Mouse (Mus musculus) hindbrain, embryonic 14.5 days (tissue): Measurements from ENCODE around the gene Lzts2. TPM values are rescaled to one million over a fixed set of nuclear protein-coding genes. Genes with fewer than 3 reads are reported as not detected.
A peak's percentile ranks its signal among the peaks of the same experiment; 100 is the strongest.

Source experiments
- ATAC-seq: fragments of 200-750 bp; cut with Nextera tagmentation; 2 replicates; pipeline ENCODE4 v1.8.0; 2017; ENCODE audit warnings: moderate number of reproducible peaks, mild to moderate bottlenecking, moderate TSS enrichment, moderate library complexity; ENCODE audit not compliant: low FRiP score
- DNase-seq: peaks from one replicate; pipeline ENCODE4 v3.0.0-alpha.2; 2015; ENCODE audit warnings: low spot score
- H3K27ac ChIP-seq: fragments of 300-500 bp; sonication (generic); 2 replicates; pipeline ENCODE4 v1.5.1; 2014; ENCODE audit warnings: mild to moderate bottlenecking, moderate library complexity
- H3K27me3 ChIP-seq: fragments of 300-500 bp; sonication (generic); 2 replicates; pipeline ENCODE4 v1.6.1; 2014; ENCODE audit warnings: mild to moderate bottlenecking, low read length, mixed read lengths; ENCODE audit not compliant: control insufficient read depth, insufficient read depth
- H3K36me3 ChIP-seq: fragments of 300-500 bp; sonication (generic); replicated peaks from 2 replicates; pipeline ENCODE4 v1.6.1; 2014; ENCODE audit not compliant: control insufficient read depth, insufficient read depth
- H3K4me1 ChIP-seq: fragments of 300-500 bp; sonication (generic); replicated peaks from 2 replicates; pipeline ENCODE4 v1.6.1; 2014; ENCODE audit warnings: antibody characterized with exemption, low read length, mixed read lengths; ENCODE audit not compliant: control insufficient read depth, insufficient read depth
- H3K4me2 ChIP-seq: fragments of 300-500 bp; sonication (generic); replicated peaks from 2 replicates; pipeline ENCODE4 v1.6.1; 2014; ENCODE audit warnings: mild to moderate bottlenecking, moderate library complexity
- H3K4me3 ChIP-seq: fragments of 300-500 bp; sonication (generic); replicated peaks from 2 replicates; pipeline ENCODE4 v1.5.1; 2014; ENCODE audit warnings: mild to moderate bottlenecking, low read length
- H3K9ac ChIP-seq: fragments of 300-500 bp; sonication (generic); 2 replicates; pipeline ENCODE4 v1.6.1; 2014
- H3K9me3 ChIP-seq: fragments of 300-500 bp; sonication (generic); 2 replicates; pipeline ENCODE4 v1.6.1; 2016; ENCODE audit warnings: low read length; ENCODE audit not compliant: control insufficient read depth
- WGBS: fragments of 180-500 bp; shearing (Covaris S2); extraction: QIAGEN DNeasy Blood & Tissue Kit; methylation state at CpG from one replicate; pipeline ENCODE4 v1.1.7; 2014; 5-methylcytosine and 5-hydroxymethylcytosine counted together
- polyA plus RNA-seq: library from polyadenylated mRNA; unstranded; fragments of >200 nt; fragmentation: Nextera tagmentation; extraction: Ambion mirVana; gene quantifications from 2 replicates; pipeline ENCODE4 v1.2.1, GENCODE M21; 2014

Lzts2 gene
- polyA plus RNA-seq, 1 experiment from 2014 or later = 18.8 TPM

DNA sequence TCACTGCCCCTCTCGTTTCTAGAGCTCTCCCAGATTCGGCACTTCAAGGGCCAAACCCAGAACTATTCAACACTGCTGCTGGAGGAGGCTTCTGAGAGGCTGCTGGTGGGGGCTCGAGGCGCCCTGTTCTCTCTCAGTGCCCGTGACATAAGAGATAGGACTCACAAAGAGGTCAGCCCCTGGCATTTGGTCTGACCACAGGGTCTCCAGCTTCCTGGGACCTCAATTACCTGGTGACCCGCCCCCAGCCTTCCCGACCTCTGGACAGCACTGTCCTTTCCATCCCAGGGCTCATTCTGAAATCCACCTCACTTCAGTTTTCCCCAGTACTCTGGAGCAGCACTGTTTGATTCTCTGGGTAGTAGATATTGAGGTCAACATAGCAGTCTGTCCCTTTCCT is 21.5 kb upstream of the Lzts2 start:
- H3K4me2 ChIP-seq = no peak overlapping the region
- ATAC-seq = no peak

DNA sequence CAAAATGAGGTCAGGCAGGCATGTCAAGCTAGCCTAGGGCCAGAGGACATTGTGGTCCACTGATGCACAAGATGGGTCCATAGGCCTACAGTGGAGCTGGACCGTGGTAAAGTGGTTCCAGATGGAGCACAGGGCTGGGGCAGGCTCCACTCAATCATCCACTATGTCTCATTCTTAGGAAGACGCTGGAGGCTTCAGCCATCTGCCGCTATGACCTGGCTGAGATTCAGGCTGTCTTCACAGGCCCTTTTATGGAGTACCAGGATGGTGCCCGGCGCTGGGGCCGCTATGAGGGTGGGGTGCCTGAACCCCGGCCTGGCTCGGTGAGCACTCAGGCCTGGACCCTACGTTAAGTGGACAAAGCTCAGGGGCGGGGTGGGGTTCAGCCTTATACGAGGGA is 16.4 kb upstream of the Lzts2 start:
- 86% methylated on average over 11 of the region's 11 CpGs for WGBS
- no peak for ATAC-seq

More for the DNA sequence above, 21.5 kb upstream of the Lzts2 start:
- H3K9me3 ChIP-seq = no peaks in the 10 kb centered on the region
- H3K27ac ChIP-seq = no peak overlapping the region
- H3K9ac ChIP-seq = no peak overlapping the region
- peaks cover 29% of the 10 kb centered on the region for H3K4me1 ChIP-seq
- H3K27me3 ChIP-seq = no peaks in the 10 kb centered on the region
- no peak for DNase-seq
- peaks cover 52% of the 10 kb centered on the region for H3K36me3 ChIP-seq
- no peak overlapping the region for H3K4me3 ChIP-seq
- 73% methylated on average over 7 of the region's 7 CpGs for WGBS

DNA sequence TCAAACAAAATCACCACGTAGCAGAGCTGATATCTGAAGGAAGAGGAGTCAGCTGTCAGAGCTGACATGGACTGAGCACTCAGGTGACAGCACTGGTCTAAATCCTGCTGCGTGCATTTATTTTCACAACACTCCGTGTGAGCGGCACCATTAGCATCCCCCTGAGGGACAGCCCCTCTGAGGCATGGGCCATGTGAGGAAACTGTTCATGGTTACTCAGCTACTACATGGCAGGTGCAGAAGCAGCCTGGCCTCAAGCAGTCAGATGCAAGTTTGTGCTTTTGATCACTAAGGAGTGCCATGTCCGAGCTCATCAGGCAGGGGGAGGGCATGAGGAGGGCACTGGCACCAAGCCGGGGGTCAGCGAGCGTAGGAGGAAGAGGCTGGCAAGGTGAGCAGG is 14.6 kb upstream of the Lzts2 start:
- Histone ChIP-seq H3K36me3 (peaks cover 92% of the 10 kb centered on the region), H3K9me3 (no peaks in the 10 kb centered on the region), H3K9ac (no peak overlapping the region), H3K27ac (no peak overlapping the region), H3K4me1 (no peaks in the 10 kb centered on the region), H3K4me3 (no peak overlapping the region), H3K27me3 (no peaks in the 10 kb centered on the region), H3K4me2 (no peak overlapping the region)
- WGBS = 86% methylated on average over 8 of the region's 8 CpGs
- DNase-seq (no peak), ATAC-seq (no peak)

More for the DNA sequence above, 16.4 kb upstream of the Lzts2 start:
- no peak overlapping the region for H3K4me2 ChIP-seq
- no peaks in the 10 kb centered on the region for H3K9me3 ChIP-seq
- DNase-seq = no peak
- H3K36me3 ChIP-seq = peaks cover 93% of the 10 kb centered on the region
- H3K27ac ChIP-seq = no peak overlapping the region
- H3K4me3 ChIP-seq = no peak overlapping the region
- H3K9ac ChIP-seq = no peak overlapping the region
- no peaks in the 10 kb centered on the region for H3K27me3 ChIP-seq
- H3K4me1 ChIP-seq = no peaks in the 10 kb centered on the region

DNA sequence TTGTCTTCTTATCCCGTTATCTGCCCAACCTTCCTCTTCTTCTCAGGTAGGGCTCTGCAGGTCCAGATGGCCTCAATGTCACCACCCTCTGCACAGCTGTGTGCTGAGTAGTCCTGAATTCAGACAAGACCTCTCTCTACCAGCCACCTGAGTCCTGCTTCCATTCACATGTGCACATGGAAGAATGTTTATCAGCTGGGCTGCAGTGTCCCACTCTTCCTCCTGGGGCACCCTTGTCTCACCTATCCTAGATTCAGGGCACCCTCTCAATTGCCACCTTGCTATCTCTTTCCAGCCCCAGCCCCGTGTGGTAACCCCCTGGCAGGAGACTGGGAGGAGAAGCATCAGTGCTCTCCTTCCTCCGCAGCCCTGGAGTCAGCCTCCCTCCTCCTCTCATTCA is 11.9 kb upstream of the Lzts2 start:
- Histone ChIP-seq H3K4me2 (no peak overlapping the region), H3K4me1 (peaks cover 15% of the 10 kb centered on the region), H3K9ac (no peak overlapping the region), H3K4me3 (no peak overlapping the region), H3K27me3 (no peaks in the 10 kb centered on the region), H3K27ac (no peak overlapping the region), H3K36me3 (peaks cover 76% of the 10 kb centered on the region), H3K9me3 (no peaks in the 10 kb centered on the region)
- WGBS = 63% methylated on average over 3 of the region's 3 CpGs
- DNase-seq (no peak), ATAC-seq (no peak)

DNA sequence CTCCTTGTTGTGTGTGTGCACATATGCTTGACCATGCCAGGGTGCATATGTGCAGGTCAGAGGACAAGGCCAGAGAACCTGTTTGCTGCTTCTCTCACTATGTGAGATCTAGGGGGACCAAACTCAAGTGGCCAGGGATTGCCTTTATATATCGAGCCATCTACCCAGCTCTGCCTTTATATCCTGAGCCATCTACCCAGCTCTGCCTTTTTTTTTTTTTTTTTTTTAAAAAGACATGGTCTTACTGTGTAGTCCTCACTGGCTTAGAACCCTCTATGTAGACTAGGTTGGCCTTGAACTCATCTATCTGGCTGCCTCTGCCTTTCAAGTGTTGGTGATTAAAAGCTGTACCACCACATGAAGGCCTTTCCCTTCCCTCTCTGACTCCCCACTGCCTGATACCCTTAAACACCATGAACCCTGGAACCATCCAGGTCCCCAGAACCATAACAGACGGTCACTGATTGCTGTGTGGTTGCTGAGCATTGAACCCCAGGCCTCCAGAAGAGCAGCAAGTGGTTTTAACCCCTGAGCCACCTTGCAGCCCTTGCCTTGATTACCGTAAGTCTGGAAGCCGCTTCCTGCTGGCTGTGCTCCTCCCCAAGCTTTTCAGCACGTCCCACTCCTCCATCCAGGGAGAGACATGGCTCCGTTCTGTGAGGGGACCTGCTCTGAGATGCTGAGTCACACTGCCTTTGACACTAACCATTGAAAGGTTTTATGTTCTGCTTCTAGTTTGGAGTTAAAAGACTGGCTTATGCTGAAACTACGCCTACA is 10.3 kb upstream of the Lzts2 start:
- no peak for DNase-seq
- Histone ChIP-seq H3K4me2 (no peak overlapping the region), H3K9ac (no peak overlapping the region), H3K9me3 (no peaks in the 10 kb centered on the region), H3K27ac (no peak overlapping the region), H3K4me1 (peaks cover 21% of the 10 kb centered on the region), H3K36me3 (peaks cover 60% of the 10 kb centered on the region), H3K27me3 (no peaks in the 10 kb centered on the region), H3K4me3 (no peak overlapping the region)
- 87% methylated on average over 7 of the region's 7 CpGs for WGBS
- no peak for ATAC-seq

DNA sequence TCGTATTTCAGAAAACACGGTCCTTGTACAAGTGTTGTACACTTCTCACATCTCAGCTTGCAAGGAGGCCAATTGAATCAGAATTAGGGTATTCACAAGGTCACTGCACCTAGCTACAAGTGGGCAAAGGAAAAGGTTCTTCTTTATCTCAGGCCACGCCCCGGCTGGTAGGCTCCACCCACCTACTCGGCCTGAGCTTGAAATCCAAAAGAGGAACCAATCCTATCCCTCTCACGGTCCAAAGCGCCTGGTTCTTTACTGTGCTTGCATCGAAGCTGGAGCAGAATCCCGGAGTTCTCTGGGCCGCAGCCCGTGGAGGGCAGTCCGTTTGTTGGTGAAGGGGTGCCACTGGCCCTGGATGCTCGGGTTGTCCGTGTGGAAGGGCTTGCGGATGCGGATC is 8.8 kb upstream of the Lzts2 start, which contains the start of gene Twnk:
Gene Twnk (plus strand): TSS at position 220 of the 400 bp plus-strand sequence.
- 12% methylated on average over 16 of the region's 16 CpGs for WGBS
- Histone ChIP-seq H3K4me1 (peaks cover 21% of the 10 kb centered on the region), H3K9ac (peak within 1 kb of the TSS; percentile 71), H3K27me3 (no peaks in the 10 kb centered on the region), H3K4me3 (peak within 1 kb of the TSS; percentile 80), H3K4me2 (peak within 1 kb of the TSS; percentile 96), H3K27ac (peak within 1 kb of the TSS; percentile 58), H3K9me3 (no peaks in the 10 kb centered on the region), H3K36me3 (peaks cover 55% of the 10 kb centered on the region)
- ATAC-seq (no peak), DNase-seq (no peak)

DNA sequence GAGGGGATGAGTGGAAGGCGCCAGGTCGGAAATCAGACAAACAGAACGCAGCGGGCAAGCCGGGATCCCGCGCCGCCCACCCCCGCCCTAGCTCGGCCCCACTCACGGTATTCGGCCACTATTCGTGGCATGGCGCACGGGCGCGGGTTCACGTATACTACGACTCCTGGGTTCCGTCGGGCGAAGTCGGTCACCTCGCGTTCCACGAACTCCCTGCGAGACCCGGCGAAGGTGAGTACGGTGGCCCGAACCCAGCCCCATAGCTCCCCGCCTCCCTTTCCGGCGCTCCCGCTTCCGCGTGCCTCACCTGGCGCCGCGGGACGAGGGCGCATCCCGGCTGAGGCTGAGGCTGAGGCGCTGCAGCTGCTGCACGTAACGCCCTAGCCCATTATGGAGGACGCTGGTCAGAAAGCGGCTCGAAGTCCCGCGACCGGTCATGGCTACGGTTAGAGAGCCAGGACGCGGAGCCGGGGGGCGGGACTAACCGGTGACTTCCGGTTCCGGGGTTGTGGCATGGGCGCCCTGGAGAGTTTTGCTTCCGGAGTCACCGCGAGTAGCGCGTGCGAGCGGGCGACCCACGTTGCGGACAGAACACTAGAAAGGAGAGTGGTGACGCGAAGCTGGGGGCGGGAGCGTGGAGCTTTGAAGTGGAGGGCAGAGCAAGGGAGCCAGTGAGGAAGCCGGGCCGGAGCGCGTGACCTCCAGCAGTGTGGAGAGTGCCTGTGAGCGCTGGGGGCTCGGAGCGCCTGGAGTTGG is 8.1 kb upstream of the Lzts2 start, which contains the start of gene Mrpl43:
Gene Mrpl43 (minus strand): TSS at position 486 of the 756 bp plus-strand sequence.
- Histone ChIP-seq H3K4me3 (peak within 1 kb of the TSS; percentile 80), H3K4me2 (peak within 1 kb of the TSS; percentile 96), H3K36me3 (peaks cover 55% of the 10 kb centered on the region), H3K9ac (peak within 1 kb of the TSS; percentile 71), H3K27me3 (no peaks in the 10 kb centered on the region), H3K9me3 (no peaks in the 10 kb centered on the region), H3K4me1 (peaks cover 21% of the 10 kb centered on the region), H3K27ac (peak within 1 kb of the TSS; percentile 58)
- under 1% methylated on average over 81 of the region's 82 CpGs for WGBS
- peak; percentile 92 for ATAC-seq
- DNase-seq = peak; percentile 93

DNA sequence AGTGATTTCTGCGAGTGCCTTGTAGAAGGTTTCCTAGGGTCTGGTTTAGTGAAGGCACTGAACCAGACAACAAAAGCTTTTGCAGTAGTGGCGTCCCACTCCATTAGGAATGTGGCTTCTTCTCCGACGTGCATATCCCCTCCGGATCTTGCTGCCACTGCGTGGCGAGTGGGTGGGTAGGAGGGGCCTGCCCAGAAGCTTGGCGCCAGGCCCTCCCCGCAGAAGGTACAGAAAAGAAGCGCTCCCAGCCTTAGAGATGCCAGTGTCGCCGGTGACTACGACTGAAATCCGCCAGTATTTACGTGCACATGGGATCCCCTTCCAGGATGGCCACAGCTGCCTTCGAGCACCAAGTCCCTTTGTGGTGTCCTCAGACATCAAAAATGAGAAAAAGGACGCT is 7.2 kb upstream of the Lzts2 start:
- ATAC-seq (no peak), DNase-seq (no peak)
- Histone ChIP-seq H3K9ac (peak overlapping the region; percentile 71), H3K36me3 (peaks cover 54% of the 10 kb centered on the region), H3K27ac (peak overlapping the region; percentile 58), H3K27me3 (no peaks in the 10 kb centered on the region), H3K4me1 (peaks cover 21% of the 10 kb centered on the region), H3K9me3 (no peaks in the 10 kb centered on the region), H3K4me3 (peak overlapping the region; percentile 80), H3K4me2 (peak overlapping the region; percentile 96)
- WGBS = 44% methylated on average over 17 of the region's 17 CpGs

DNA sequence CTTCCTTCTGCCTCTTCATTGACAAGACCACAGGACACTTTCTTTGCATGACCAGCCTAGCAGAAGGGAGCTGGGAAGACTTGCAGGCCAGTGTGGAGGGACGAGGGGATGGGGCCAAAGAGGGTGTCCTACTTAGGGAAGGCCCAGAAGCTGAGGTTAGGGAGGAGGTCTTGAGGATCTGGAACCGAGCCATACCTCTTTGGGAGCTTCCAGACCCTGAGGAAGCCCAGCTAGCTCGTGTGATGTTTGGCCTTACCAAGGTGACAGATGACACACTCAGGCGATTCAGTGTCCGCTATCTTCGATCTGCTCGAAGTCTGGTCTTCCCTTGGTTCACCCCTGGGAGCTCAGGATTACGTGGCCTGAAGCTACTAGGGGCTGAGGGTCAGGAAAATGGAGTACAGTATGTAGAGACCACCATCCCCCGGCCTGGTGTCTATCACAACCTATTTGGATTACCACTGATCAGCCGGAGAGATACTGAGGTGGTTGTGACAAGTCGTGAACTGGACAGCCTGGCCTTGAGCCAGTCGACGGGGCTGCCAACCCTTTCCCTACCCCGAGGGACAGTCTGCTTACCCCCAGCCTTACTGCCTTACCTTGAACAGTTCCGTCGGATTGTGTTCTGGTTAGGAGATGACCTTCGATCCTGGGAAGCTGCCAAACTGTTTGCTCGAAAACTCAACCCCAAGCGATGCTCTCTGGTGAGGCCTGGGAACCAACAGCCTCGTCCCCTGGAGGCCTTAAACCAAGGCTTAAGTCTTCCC is 6.6 kb upstream of the Lzts2 start:
- DNase-seq (no peak), ATAC-seq (no peak)
- Histone ChIP-seq H3K27me3 (no peaks in the 10 kb centered on the region), H3K4me1 (peaks cover 21% of the 10 kb centered on the region), H3K27ac (no peak overlapping the region), H3K9me3 (no peaks in the 10 kb centered on the region), H3K36me3 (peaks cover 48% of the 10 kb centered on the region), H3K4me2 (peak overlapping the region; percentile 96), H3K9ac (peak overlapping the region; percentile 71), H3K4me3 (peak overlapping the region; percentile 80; the same call in 1 of the 2 replicates)
- 93% methylated on average over 20 of the region's 20 CpGs for WGBS
